In genomic region chrX:71424852-71425251, GRCm38 (mm10) we compare ENCODE assay signal across 12 mouse cellular contexts.
DNase-seq lines count a peak whose midpoint lies in the region; ATAC-seq and TF ChIP-seq lines count a peak whose summit lies in the region.
"Had no signal": no experiment of that assay in that cellular context is flagged by ENCODE, and none has a peak within 500 bp of the region (broad histone marks: within the 10 kb centered on the region; RNA-seq: fewer than 3 reads in every experiment).

No protein-coding gene starts in this region.

- ATAC-seq in forebrain, postnatal 0 days = no peak
- no peak for ATAC-seq in forebrain, embryonic 15.5 days (replicated peaks)
- ATAC-seq in lung, embryonic 14.5 days (ENCODE audit: insufficient read depth) = no peak
- ATAC-seq in liver, postnatal 0 days = no peak

- no peak overlapping the region for H3K4me3 ChIP-seq in forebrain, postnatal 0 days (ENCODE audit: low read depth, low read length)
- H3K4me3 ChIP-seq in forebrain, embryonic 15.5 days = no peak overlapping the region
- no peak overlapping the region for H3K4me3 ChIP-seq in lung, embryonic 14.5 days (ENCODE audit: low read depth, low read length)
- no peak overlapping the region for H3K4me3 ChIP-seq in CH12.LX (replicated peaks in 1 of 3; ENCODE audit: low read depth in 2 of 3, low read length in 2 of 3, poor library complexity in 1 of 3)
- H3K4me3 ChIP-seq in liver, postnatal 0 days (ENCODE audit: low read depth, low read length) = no peak overlapping the region
- H3K4me3 ChIP-seq: erythroblast, embryonic 14.5 days; limb, embryonic 13.5 days had no signal

- no peak overlapping the region for H3K27ac ChIP-seq in forebrain, postnatal 0 days (ENCODE audit: low read depth, low read length)
- H3K27ac ChIP-seq in forebrain, embryonic 15.5 days (replicated peaks) = no peak overlapping the region
- no peak overlapping the region for H3K27ac ChIP-seq in lung, embryonic 14.5 days (ENCODE audit: low read depth)
- H3K27ac ChIP-seq in CH12.LX (ENCODE audit: insufficient read depth, low read depth) = no peak overlapping the region
- H3K27ac ChIP-seq in liver, postnatal 0 days (ENCODE audit: low read depth) = no peak overlapping the region
- H3K27ac ChIP-seq: limb, embryonic 13.5 days had no signal

- H3K4me1 ChIP-seq in forebrain, postnatal 0 days (ENCODE audit: insufficient read depth) = no peaks in the 10 kb centered on the region
- no peaks in the 10 kb centered on the region for H3K4me1 ChIP-seq in forebrain, embryonic 15.5 days
- no peaks in the 10 kb centered on the region for H3K4me1 ChIP-seq in lung, embryonic 14.5 days (ENCODE audit: insufficient read depth)
- H3K4me1 ChIP-seq in CH12.LX (ENCODE audit: control insufficient read depth in 1 of 2, insufficient read depth in 2 of 2) = no peaks in the 10 kb centered on the region
- no peaks in the 10 kb centered on the region for H3K4me1 ChIP-seq in liver, postnatal 0 days (ENCODE audit: insufficient read depth)
- H3K4me1 ChIP-seq: limb, embryonic 13.5 days had no signal

- peak; percentile 46 for TF ChIP-seq RAD21 in CH12.LX (IDR thresholded peaks at IDR 0.05; ENCODE audit: low read depth, low read length)

- H3K36me3 ChIP-seq in forebrain, postnatal 0 days (ENCODE audit: insufficient read depth) = peaks cover 3% of the 10 kb centered on the region; the same call in 1 of the 2 replicates
- H3K36me3 ChIP-seq in forebrain, embryonic 15.5 days = no peaks in the 10 kb centered on the region
- H3K36me3 ChIP-seq in lung, embryonic 14.5 days (ENCODE audit: insufficient read depth) = no peaks in the 10 kb centered on the region; the same call in 1 of the 2 replicates
- H3K36me3 ChIP-seq in CH12.LX (replicated peaks in 1 of 2; ENCODE audit: control insufficient read depth in 1 of 2, insufficient read depth in 1 of 2, low read length in 1 of 2) = peaks cover 5 to 47% of the 10 kb centered on the region in 2 experiments
- H3K36me3 ChIP-seq in liver, postnatal 0 days (replicated peaks; ENCODE audit: insufficient read depth, low read length) = no peaks in the 10 kb centered on the region

- in situ Hi-C loops in CH12.LX (cut with MboI; ENCODE audit: low pct_ligation_motif_present, low pct_unique_long_range_greater_than_20kb, low sequenced_read_pairs) = loop anchor here (10.0 kb wide), 2 partner anchors 70 to 170 kb away; partner anchors contain the start of gene Cd99l2

- no peak overlapping the region for H3K4me2 ChIP-seq in forebrain, postnatal 0 days (ENCODE audit: low read depth)
- H3K4me2 ChIP-seq in forebrain, embryonic 15.5 days (replicated peaks) = no peak overlapping the region
- H3K4me2 ChIP-seq in lung, embryonic 14.5 days = no peak overlapping the region
- no peak overlapping the region for H3K4me2 ChIP-seq in CH12.LX (ENCODE audit: insufficient read depth, low read depth, poor library complexity, severe bottlenecking)
- no peak overlapping the region for H3K4me2 ChIP-seq in liver, postnatal 0 days (ENCODE audit: low read depth, low read length)
- H3K4me2 ChIP-seq: limb, embryonic 13.5 days had no signal

- H3K9ac ChIP-seq in forebrain, postnatal 0 days = no peak overlapping the region
- no peak overlapping the region for H3K9ac ChIP-seq in forebrain, embryonic 15.5 days (replicated peaks)
- H3K9ac ChIP-seq in lung, embryonic 14.5 days = no peak overlapping the region
- no peak overlapping the region for H3K9ac ChIP-seq in CH12.LX (ENCODE audit: insufficient read depth, low read depth)
- no peak overlapping the region for H3K9ac ChIP-seq in liver, postnatal 0 days (replicated peaks)
- H3K9ac ChIP-seq: limb, embryonic 13.5 days had no signal

- H3K9me3 ChIP-seq in forebrain, postnatal 0 days (ENCODE audit: low read length) = no peaks in the 10 kb centered on the region
- no peaks in the 10 kb centered on the region for H3K9me3 ChIP-seq in forebrain, embryonic 15.5 days
- H3K9me3 ChIP-seq in lung, embryonic 14.5 days (ENCODE audit: low read depth, low read length) = no peaks in the 10 kb centered on the region
- H3K9me3 ChIP-seq in CH12.LX (replicated peaks; ENCODE audit: low read length) = no peaks in the 10 kb centered on the region
- H3K9me3 ChIP-seq in liver, postnatal 0 days (ENCODE audit: low read length) = no peaks in the 10 kb centered on the region
- H3K9me3 ChIP-seq: limb, embryonic 13.5 days had no signal

- no peaks in the 10 kb centered on the region for H3K79me2 ChIP-seq in CH12.LX (replicated peaks; ENCODE audit: control insufficient read depth, extremely low read depth, insufficient read depth, poor library complexity, severe bottlenecking)

- TF ChIP-seq CTCF in forebrain, postnatal 0 days (IDR thresholded peaks at IDR 0.05; ENCODE audit: low read depth) = peak; percentile 30
- peak; percentile 19; the same call in 1 of the 2 replicates for TF ChIP-seq CTCF in lung, embryonic 14.5 days (IDR thresholded peaks at IDR 0.05; ENCODE audit: low read depth)
- TF ChIP-seq CTCF in CH12.LX (conservative IDR thresholded peaks at IDR 0.05 in 1 of 2, IDR thresholded peaks at IDR 0.05 in 1 of 2; ENCODE audit: low read depth in 2 of 2, low read length in 2 of 2) = peak in 1 of 2 experiments; percentile 55; a peak in 2 of 4 replicates
- peak; percentile 53 for TF ChIP-seq CTCF in liver, postnatal 0 days (IDR thresholded peaks at IDR 0.05; ENCODE audit: low read depth)

- no peaks in the 10 kb centered on the region for H3K27me3 ChIP-seq in forebrain, postnatal 0 days (ENCODE audit: insufficient read depth, low read length)
- no peaks in the 10 kb centered on the region for H3K27me3 ChIP-seq in forebrain, embryonic 15.5 days
- H3K27me3 ChIP-seq in lung, embryonic 14.5 days (ENCODE audit: insufficient read depth, low read length) = no peaks in the 10 kb centered on the region
- H3K27me3 ChIP-seq in CH12.LX (replicated peaks) = no peaks in the 10 kb centered on the region
- H3K27me3 ChIP-seq in liver, postnatal 0 days (ENCODE audit: insufficient read depth, low read length) = no peaks in the 10 kb centered on the region
- H3K27me3 ChIP-seq: limb, embryonic 13.5 days had no signal

- no peak for DNase-seq in forebrain, postnatal 0 days
- peak; percentile 5 for DNase-seq in lung, embryonic 14.5 days
- no peak for DNase-seq in lung, adult 18-20 months
- DNase-seq in CH12.LX (ENCODE audit: extremely low read depth) = peak; percentile 15
- no peak for DNase-seq in liver, postnatal 0 days
- no peak for DNase-seq in spleen, postnatal 14 days (ENCODE audit: low spot score in 2 of 2)
- DNase-seq in cerebellum, adult 18-20 months = no peak
- DNase-seq: adrenal gland, postnatal 10 days; retina, postnatal 1 day had no signal

- TF ChIP-seq POLR2A in CH12.LX (IDR thresholded peaks at IDR 0.05; ENCODE audit: low read depth, low read length) = no peak

- dilution Hi-C loops in CH12.LX (cut with MboI; ENCODE audit: extremely low pct_ligation_motif_present, extremely low pct_unique_long_range_greater_than_20kb, low sequenced_read_pairs) = no loop called here

- WGBS in forebrain, postnatal 0 days = 69% methylated on average over 1 of the region's 1 CpGs
- 60% methylated on average over 1 of the region's 1 CpGs for WGBS in forebrain, embryonic 15.5 days
- 72% methylated on average over 1 of the region's 1 CpGs for WGBS in lung, embryonic 14.5 days
- 50% methylated on average over 1 of the region's 1 CpGs for WGBS in liver, postnatal 0 days (ENCODE audit: insufficient replicate concordance)

- no peak for TF ChIP-seq EP300 in CH12.LX (IDR thresholded peaks at IDR 0.05; ENCODE audit: low read length)
- TF ChIP-seq EP300 in liver, postnatal 0 days (IDR thresholded peaks at IDR 0.05; ENCODE audit: low read depth) = no peak

TF ChIP-seq in CH12.LX, 34 proteins besides CTCF, POLR2A, EP300 and RAD21:
- TF ChIP-seq POLR2AphosphoS2 (IDR thresholded peaks at IDR 0.05; ENCODE audit: low read depth, low read length) (no peak), SMC3 (IDR thresholded peaks at IDR 0.05; ENCODE audit: low read depth, low read length) (peak; percentile 47)
TF ChIP-seq in CH12.LX: peak in this region for 1.

Comparison
In these comparisons a context has a peak if more than half of its experiments do, and no peak if none do; other contexts are left out.
1. DNase-seq: peak in lung, embryonic 14.5 days (single experiment) and CH12.LX (single experiment); none in forebrain, postnatal 0 days (single experiment), lung, adult 18-20 months (0 of 2), liver, postnatal 0 days (single experiment), spleen, postnatal 14 days (0 of 2) and cerebellum, adult 18-20 months (0 of 2).